Mouse (Mus musculus): ENCODE results near the gene Sema5a. TPM values are rescaled to one million over a fixed set of nuclear protein-coding genes. Genes with fewer than 3 reads are reported as not detected.

Gene Sema5a
- polyA plus RNA-seq (2012): not detected in 2 replicates

- TF ChIP-seq GATA1 (IDR thresholded peaks at IDR 0.05; ENCODE audit: low read length): no peak
Measured at GRCm38 (mm10) chr15:32244344-32244955, at the start of gene Sema5a. Sema5a (plus strand) TSS chr15:32244810.

DNA sequence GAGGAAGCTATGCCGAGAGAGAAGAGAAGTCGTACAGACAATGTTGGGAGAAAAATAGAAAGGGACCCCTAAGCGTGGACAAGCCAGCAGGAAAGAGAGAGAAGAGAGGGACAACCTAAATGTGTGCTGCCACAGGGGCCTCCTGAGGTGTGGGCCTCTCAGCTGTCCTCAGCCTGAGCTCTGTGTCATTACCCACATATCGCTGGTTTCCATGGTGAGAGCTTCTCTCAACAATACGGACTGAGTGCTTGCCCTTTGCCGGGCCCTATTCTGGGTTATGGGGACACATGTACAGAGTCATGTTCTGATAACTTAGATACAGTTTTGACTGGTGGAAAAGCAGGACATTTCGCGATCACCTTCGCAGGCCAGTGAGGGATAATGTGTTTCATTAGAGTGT, 46.5 kb upstream of the Sema5a start:
- TF ChIP-seq GATA1 (IDR thresholded peaks at IDR 0.05; ENCODE audit: low read length): no peak

DNA sequence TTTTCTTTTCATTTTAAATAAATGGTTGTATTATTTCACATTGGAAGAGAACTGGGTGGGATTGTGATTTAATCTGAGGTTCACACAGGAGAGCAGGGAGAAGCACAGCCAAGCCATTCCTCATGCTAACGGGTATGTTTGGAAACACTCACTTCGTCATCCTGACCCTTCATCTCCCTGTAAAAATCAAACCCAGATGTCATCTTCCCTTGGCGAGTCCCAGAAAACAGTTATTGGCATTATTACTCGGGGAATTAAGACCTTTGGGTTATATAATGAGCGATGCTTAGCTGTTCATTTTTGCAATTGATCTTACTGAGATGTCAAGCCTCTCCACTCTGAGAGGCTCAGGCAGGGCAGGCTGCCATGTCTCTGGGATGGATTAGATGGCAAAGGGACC, 46.0 kb upstream of the Sema5a start:
- TF ChIP-seq GATA1 (IDR thresholded peaks at IDR 0.05; ENCODE audit: low read length): no peak

DNA sequence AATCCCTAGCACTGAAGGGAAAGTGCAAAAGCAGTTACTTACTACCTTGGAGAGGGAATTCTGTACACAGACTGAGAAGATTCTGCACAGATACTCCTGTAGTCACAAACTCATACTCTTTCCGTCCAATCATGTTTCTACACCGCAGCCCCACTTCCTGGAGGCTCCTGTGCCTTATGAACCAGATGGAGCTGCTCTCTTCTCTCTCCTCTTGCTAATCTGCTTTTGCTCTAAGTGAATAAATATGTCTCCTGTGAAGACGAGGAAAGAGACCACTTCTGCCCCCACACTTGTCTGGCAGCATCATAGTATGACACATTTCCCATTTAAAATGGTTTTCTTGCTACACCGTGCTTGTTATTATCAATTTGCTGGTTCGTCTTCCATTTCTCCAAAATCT, 41.4 kb upstream of the Sema5a start:
- TF ChIP-seq GATA1 (IDR thresholded peaks at IDR 0.05; ENCODE audit: low read length): no peak

- no peak for TF ChIP-seq GATA1 (IDR thresholded peaks at IDR 0.05; ENCODE audit: low read length)
Measured at GRCm38 (mm10) chr15:32204908-32205307, 39.7 kb upstream of the Sema5a start.

DNA sequence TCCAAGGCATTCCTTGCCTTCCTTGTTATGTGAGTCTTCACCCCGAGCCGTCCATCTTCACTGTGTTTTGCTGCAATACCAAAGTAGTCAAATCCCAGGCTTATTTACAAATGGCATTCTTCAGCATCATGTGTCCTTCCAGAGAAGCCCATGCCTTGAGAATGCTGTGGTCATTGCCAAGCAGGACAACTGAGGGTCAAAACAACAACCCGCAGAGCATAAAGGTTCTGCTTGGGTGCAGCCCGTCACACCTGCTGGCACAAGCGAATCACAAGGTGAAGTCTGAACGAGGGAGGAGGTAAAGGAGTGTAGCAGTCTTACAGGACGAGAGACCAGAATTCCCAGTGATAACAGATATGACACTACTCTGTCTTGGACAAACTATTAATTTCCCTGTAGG, 21.6 kb upstream of the Sema5a start:
- no peak for TF ChIP-seq GATA1 (IDR thresholded peaks at IDR 0.05; ENCODE audit: low read length)

- no peak for TF ChIP-seq GATA1 (IDR thresholded peaks at IDR 0.05; ENCODE audit: low read length)
Measured at GRCm38 (mm10) chr15:32225394-32225793, 19.2 kb upstream of the Sema5a start.

- TF ChIP-seq GATA1 (IDR thresholded peaks at IDR 0.05; ENCODE audit: low read length): no peak
Measured at GRCm38 (mm10) chr15:32226381-32226780, 18.2 kb upstream of the Sema5a start.

GRCm38 (mm10) chr15:32226888-32227395, 17.7 kb upstream of the Sema5a start:
- TF ChIP-seq GATA1 (IDR thresholded peaks at IDR 0.05; ENCODE audit: low read length): no peak

DNA sequence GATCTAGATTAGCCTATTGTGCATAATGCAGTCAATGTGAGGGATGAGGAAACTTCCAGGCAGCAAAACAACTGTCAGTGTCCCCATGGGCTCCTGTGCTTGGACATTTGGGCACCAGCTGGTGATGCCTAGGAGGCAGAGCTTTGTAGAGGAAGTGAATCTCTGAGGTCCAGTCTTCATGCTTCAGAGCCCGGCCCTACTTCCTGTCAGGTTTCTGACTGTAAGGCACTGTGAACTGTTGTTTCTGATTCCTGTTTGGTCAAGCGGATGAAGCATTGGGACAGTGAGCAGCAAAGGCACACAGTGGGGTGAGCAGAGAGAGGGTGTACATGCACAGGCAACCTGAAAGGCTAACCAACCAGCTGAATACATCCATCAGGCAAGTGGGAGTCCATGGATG, 14.5 kb upstream of the Sema5a start:
- TF ChIP-seq GATA1 (IDR thresholded peaks at IDR 0.05; ENCODE audit: low read length): no peak

GRCm38 (mm10) chr15:32232189-32232588, 12.4 kb upstream of the Sema5a start:
- TF ChIP-seq GATA1 (IDR thresholded peaks at IDR 0.05; ENCODE audit: low read length): no peak

GRCm38 (mm10) chr15:32233451-32233850, 11.2 kb upstream of the Sema5a start:
- TF ChIP-seq GATA1 (IDR thresholded peaks at IDR 0.05; ENCODE audit: low read length): no peak

GRCm38 (mm10) chr15:32239099-32239498, 5.5 kb upstream of the Sema5a start:
- no peak for TF ChIP-seq GATA1 (IDR thresholded peaks at IDR 0.05; ENCODE audit: low read length)

DNA sequence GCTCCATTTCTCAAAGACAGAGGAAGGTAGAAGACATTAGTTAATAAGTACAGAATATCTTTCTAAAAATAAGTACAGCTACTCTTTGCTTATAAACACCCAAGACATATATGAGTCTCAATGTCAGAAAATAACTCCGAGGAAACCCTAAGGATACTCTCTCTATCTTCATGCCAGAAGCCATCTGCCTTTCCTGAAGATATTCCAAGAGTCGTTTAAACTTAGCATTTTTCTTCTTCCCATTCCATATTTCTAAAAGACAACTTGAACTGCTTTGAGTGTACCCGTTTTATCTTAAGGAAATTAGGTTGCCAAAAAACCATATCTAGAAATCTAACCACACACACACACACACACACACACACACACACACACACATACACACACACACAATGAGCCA, 4.5 kb upstream of the Sema5a start:
- TF ChIP-seq GATA1 (IDR thresholded peaks at IDR 0.05; ENCODE audit: low read length): no peak

DNA sequence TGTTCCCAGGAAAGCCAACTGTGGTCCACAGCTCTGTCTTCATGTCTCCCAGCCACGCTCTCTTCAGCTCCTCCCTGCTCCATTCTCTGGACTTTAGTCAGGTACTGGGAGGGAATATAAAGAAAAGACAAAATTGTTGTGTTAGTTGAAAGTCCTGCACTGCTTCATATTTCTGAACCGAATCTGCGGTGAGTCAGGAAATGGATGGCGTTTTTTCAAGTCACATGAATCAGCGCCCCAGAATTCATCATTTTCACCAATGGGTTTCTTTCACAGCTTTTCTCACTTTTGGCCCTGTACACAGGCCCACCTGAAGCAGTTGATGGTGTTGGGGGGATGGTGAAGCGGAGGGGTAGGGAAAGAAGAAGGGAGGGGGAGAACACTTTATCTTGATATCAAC, 2.9 kb upstream of the Sema5a start:
- TF ChIP-seq GATA1 (IDR thresholded peaks at IDR 0.05; ENCODE audit: low read length): no peak

- no peak for TF ChIP-seq GATA1 (IDR thresholded peaks at IDR 0.05; ENCODE audit: low read length)
Measured at GRCm38 (mm10) chr15:32243096-32243785, 1.4 kb upstream of the Sema5a start.

DNA sequence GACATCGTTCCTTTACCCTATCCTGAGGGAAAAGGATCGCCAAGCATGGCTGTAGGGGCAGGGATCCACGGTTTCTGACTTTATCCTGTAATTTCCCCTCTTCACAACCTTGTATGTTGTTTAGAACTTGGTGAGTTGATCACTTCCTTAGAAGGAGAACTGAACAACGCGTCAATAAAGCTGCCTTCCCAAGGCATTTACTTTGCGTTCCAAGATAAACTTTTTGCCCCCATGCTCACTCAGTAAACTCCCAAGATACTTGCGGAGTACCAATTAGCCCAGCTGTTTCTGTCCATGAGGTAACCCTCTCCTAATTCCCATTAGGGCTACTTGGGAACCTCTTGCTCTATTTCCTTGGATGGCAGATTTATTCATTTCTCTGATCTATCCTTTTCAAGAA, 786 bp upstream of the Sema5a start:
- no peak for TF ChIP-seq GATA1 (IDR thresholded peaks at IDR 0.05; ENCODE audit: low read length)
